Mouse (Mus musculus) cerebellum, adult 2 months (tissue): ENCODE results near the gene Arhgef2. TPM values are rescaled to one million over a fixed set of nuclear protein-coding genes. Genes with fewer than 3 reads are reported as not detected.
"Not testable (repeated sequence)": the region's sequence is repeated elsewhere in the genome, so short reads cannot be mapped to it uniquely, and the experiment has no call there.

Experiments
- DNase-seq, 2 experiments: peaks; one replicate each; pipeline ENCODE4 v3.0.0; 2021
- H3K27ac ChIP-seq: fragments of 200-500 bp; 2 replicates; pipeline ENCODE4 v1.5.1; 2012; ENCODE audit warnings: low read length, control low read depth, inconsistent platforms; ENCODE audit not compliant: insufficient read depth
- H3K27me3 ChIP-seq: fragments of 200-500 bp; 2 replicates; pipeline ENCODE4 v1.6.1; 2012; ENCODE audit warnings: inconsistent platforms, mild to moderate bottlenecking, low read length, moderate library complexity; ENCODE audit not compliant: control insufficient read depth, insufficient read depth
- H3K4me1 ChIP-seq: fragments of 200-500 bp; 2 replicates; pipeline ENCODE4 v1.6.1; 2011; ENCODE audit warnings: low read length; ENCODE audit not compliant: control insufficient read depth, insufficient read depth
- H3K4me3 ChIP-seq: fragments of 200-500 bp; replicated peaks from 2 replicates; pipeline ENCODE3; 2011; ENCODE audit warnings: mild to moderate bottlenecking, low read depth, low read length, control low read depth; ENCODE audit not compliant: insufficient read depth
- CTCF ChIP-seq: fragments of 200-500 bp; IDR thresholded peaks from 2 replicates; pipeline ENCODE4 v1.5.1; 2011; ENCODE audit warnings: low read depth, mild to moderate bottlenecking, control low read depth, low read length, moderate library complexity, borderline replicate concordance; ENCODE audit not compliant: insufficient read depth
- POLR2A ChIP-seq: fragments of 200-500 bp; IDR thresholded peaks from 2 replicates; pipeline ENCODE4 v1.6.1; 2011; ENCODE audit warnings: low read length, control low read depth, borderline replicate concordance; ENCODE audit not compliant: insufficient read depth
- WGBS: fragments of 180-500 bp; shearing (Covaris S2); methylation state at CpG from one replicate; pipeline ENCODE4 v1.1.7; 2018; 5-methylcytosine and 5-hydroxymethylcytosine counted together
- polyA plus RNA-seq: library from polyadenylated mRNA; depleted of rRNA; stranded (reverse); fragments of >200 nt; gene quantifications from 2 replicates; pipeline ENCODE4 v1.2.3, GENCODE M21; 2012

Gene Arhgef2
- polyA plus RNA-seq, 1 experiment = 129 TPM

- no peaks in the 10 kb centered on the region for H3K27me3 ChIP-seq
- 89% methylated on average over 3 of the region's 3 CpGs for WGBS
- no peak within 1 kb of the TSS for H3K4me3 ChIP-seq
- DNase-seq = no peak
- H3K27ac ChIP-seq = no peak within 1 kb of the TSS
- no peaks in the 10 kb centered on the region for H3K4me1 ChIP-seq
- TF ChIP-seq POLR2A = no peak
- TF ChIP-seq CTCF = no peak
Measured at GRCm38 (mm10) chr3:88575540-88575939, 30.2 kb upstream of the Arhgef2 start, which contains the start of gene Ssr2. Gene Ssr2, plus strand, starts transcription at chr3:88575876.

GRCm38 (mm10) chr3:88577846-88578245 lies 27.9 kb upstream of the Arhgef2 start:
- DNase-seq, H3K4me1 ChIP-seq, H3K4me3 ChIP-seq, H3K27ac ChIP-seq, H3K27me3 ChIP-seq: not testable (repeated sequence)
- WGBS = 82% methylated on average over 5 of the region's 5 CpGs

GRCm38 (mm10) chr3:88578498-88579424 lies 27.0 kb upstream of the Arhgef2 start:
- peak overlapping the region; percentile 95 for H3K4me3 ChIP-seq
- 54% methylated on average over 8 of the region's 8 CpGs for WGBS
- no peak for TF ChIP-seq POLR2A
- no peak for TF ChIP-seq CTCF
- DNase-seq = no peak
- H3K27ac ChIP-seq = no peak overlapping the region
- H3K4me1 ChIP-seq = no peaks in the 10 kb centered on the region
- H3K27me3 ChIP-seq = no peaks in the 10 kb centered on the region

- Histone ChIP-seq H3K27me3 (no peaks in the 10 kb centered on the region), H3K4me1 (no peaks in the 10 kb centered on the region), H3K27ac (peak overlapping the region; percentile 88), H3K4me3 (peak overlapping the region; percentile 95)
- TF ChIP-seq POLR2A (peak; percentile 82; the same call in 1 of the 2 replicates), CTCF (no peak)
- peak; percentile 84 to 87 for DNase-seq
- WGBS = under 1% methylated on average over 34 of the region's 34 CpGs
Measured at GRCm38 (mm10) chr3:88579454-88580117, 26.2 kb upstream of the Arhgef2 start.

- no peak for DNase-seq
- TF ChIP-seq POLR2A (no peak), CTCF (no peak)
- Histone ChIP-seq H3K4me3 (no peak overlapping the region), H3K27ac (no peak overlapping the region), H3K27me3 (no peaks in the 10 kb centered on the region), H3K4me1 (no peaks in the 10 kb centered on the region)
- 94% methylated on average over 6 of the region's 6 CpGs for WGBS
Measured at GRCm38 (mm10) chr3:88585769-88586168, 20.0 kb upstream of the Arhgef2 start.

GRCm38 (mm10) chr3:88586640-88587039 lies 19.1 kb upstream of the Arhgef2 start:
- 93% methylated on average over 5 of the region's 5 CpGs for WGBS
- no peak for DNase-seq
- TF ChIP-seq POLR2A (no peak), CTCF (no peak)
- Histone ChIP-seq H3K4me3 (no peak overlapping the region), H3K27me3 (no peaks in the 10 kb centered on the region), H3K4me1 (no peaks in the 10 kb centered on the region), H3K27ac (no peak overlapping the region)

GRCm38 (mm10) chr3:88590246-88590645 lies 15.5 kb upstream of the Arhgef2 start:
- Histone ChIP-seq H3K4me1 (no peaks in the 10 kb centered on the region), H3K27me3 (no peaks in the 10 kb centered on the region), H3K27ac (no peak overlapping the region), H3K4me3 (no peak overlapping the region)
- 33% methylated on average over 5 of the region's 5 CpGs for WGBS
- DNase-seq = no peak
- TF ChIP-seq POLR2A (no peak), CTCF (no peak)

- DNase-seq = no peak
- Histone ChIP-seq H3K27ac (no peak overlapping the region), H3K4me1 (no peaks in the 10 kb centered on the region), H3K4me3 (no peak overlapping the region), H3K27me3 (no peaks in the 10 kb centered on the region)
- WGBS = 69% methylated on average over 3 of the region's 3 CpGs
- TF ChIP-seq CTCF (no peak), POLR2A (no peak)
Measured at GRCm38 (mm10) chr3:88591044-88591443, 14.7 kb upstream of the Arhgef2 start.
